Mouse (Mus musculus) activated CD4-positive, CD25-positive, alpha-beta regulatory T cell, adult 9 weeks (primary cell): ENCODE measurements around the gene Dsp. TPM values are rescaled to one million over a fixed set of nuclear protein-coding genes. Genes with fewer than 3 reads are reported as not detected.

Source experiments
- polyA plus RNA-seq: library from polyadenylated mRNA; unstranded; fragments of 100-300 nt; shearing (Covaris generic); gene quantifications from one replicate; pipeline ENCODE4 v1.2.1, GENCODE M21; 2017

Dsp gene
- polyA plus RNA-seq: 0.54 TPM

DNA sequence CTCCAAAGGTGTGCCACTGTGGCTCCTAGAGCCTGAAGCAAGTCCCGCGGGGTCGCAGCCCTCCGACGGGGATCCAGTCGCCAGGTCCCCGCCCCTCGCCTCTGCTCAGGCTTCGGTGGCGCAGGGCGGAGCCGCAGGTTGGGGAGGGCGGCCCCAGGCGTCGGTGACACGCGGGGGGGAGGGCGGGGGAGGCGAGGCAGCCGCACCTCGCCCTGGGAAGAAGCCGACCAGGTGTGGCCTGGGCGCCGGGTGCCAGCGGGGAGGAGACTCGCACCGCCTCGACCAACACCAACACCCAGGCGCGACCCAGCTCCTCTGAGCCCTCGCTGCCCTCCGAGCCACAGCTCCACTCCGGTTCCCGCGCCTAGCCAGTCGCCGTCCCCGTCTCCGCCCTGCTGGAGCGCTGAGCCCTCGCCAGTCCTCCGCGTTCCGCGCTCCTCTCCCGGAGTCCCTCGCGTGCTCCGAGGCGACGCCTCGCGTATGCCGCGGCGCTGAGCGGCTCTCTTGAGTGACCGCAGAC lies at the start of gene Dsp:
Gene Dsp, plus strand, starts transcription at position 226 of the 520 bp plus-strand sequence.

DNA sequence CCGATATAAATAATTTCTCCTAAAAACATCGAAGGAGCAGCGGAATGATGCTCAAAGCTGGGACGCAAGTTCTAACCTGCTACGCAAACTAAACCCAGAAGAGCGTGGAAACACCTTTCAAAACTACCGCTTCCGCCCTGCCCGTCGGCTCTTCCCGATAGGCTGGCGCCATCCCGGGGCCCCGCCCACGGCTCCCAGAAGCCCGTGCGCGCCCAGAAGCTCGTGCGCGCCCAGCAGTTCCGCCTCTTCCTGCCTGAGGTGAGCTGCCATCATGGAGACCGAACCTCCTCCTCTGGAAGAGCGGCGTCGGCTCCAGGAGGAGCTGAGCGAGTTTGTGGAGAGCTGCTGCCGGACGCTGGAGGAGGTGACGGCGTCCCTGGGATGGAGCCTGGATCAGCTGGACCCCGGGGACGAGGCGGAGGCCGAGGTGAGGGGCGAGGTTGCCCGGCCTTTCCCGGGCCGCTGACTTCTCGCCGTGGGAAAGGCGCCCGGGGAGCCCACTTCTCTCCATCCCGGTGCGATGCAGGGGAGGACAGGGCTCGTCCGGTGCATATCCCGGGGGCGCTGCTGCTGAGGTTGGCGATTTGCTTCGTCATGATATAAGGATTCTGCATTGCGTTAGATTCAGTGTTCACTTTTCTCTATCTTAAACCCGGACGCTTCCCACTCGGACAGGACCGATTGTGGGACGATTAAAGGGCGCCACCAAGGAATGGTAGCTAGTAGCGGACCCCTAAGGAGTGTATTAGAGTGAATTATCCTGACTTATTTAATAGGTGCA lies 53.8 kb downstream of the Dsp start, which contains the start of gene Snrnp48:
Gene Snrnp48, plus strand, starts transcription at position 237 of the 781 bp plus-strand sequence.

Other genes with a start within 250 kb of the Dsp start
- gene Ssr1, start 157.1 kb upstream of the Dsp start, polyA plus RNA-seq: 82.0 TPM
- gene Riok1, start 114.3 kb upstream of the Dsp start, polyA plus RNA-seq: 94.6 TPM
- gene Cage1, start 114.2 kb upstream of the Dsp start, polyA plus RNA-seq: 0.82 TPM
- 67.5 TPM for gene Snrnp48, start 53.6 kb downstream of the Dsp start, polyA plus RNA-seq
- gene Bmp6, start 193.8 kb downstream of the Dsp start, polyA plus RNA-seq: not detected